Mouse (Mus musculus) heart, postnatal 10 days (tissue): Measurements from ENCODE around the gene Grhl1. TPM values are rescaled to one million over a fixed set of nuclear protein-coding genes. Genes with fewer than 3 reads are reported as not detected.

Experiments
- DNase-seq, 2 experiments: peaks; one replicate each; pipeline ENCODE4 v3.0.0; 2021
- intact Hi-C: fragments of 180-260 bp; cut with DNase I; formaldehyde crosslinking; loops from one replicate; pipeline ENCODE4 v1.15.1; 2025
- total RNA-seq, 2 experiments: library from RNA; stranded (reverse); gene quantifications; 2 replicates each; pipeline ENCODE4 v1.2.3; 2021

The Grhl1 gene
- total RNA-seq, 2 experiments from 2014 or later = 0.22 to 0.65 TPM

- intact Hi-C loops = no loop called here
- no peak for DNase-seq
Observed at GRCm38 (mm10) chr12:24586193-24586592, 14.1 kb downstream of the Grhl1 start.

GRCm38 (mm10) chr12:24590371-24590770, 18.3 kb downstream of the Grhl1 start:
- intact Hi-C loops = no loop called here
- DNase-seq = no peak

GRCm38 (mm10) chr12:24592055-24592454, 20.0 kb downstream of the Grhl1 start:
- DNase-seq = no peak
- intact Hi-C loops = no loop called here

DNA sequence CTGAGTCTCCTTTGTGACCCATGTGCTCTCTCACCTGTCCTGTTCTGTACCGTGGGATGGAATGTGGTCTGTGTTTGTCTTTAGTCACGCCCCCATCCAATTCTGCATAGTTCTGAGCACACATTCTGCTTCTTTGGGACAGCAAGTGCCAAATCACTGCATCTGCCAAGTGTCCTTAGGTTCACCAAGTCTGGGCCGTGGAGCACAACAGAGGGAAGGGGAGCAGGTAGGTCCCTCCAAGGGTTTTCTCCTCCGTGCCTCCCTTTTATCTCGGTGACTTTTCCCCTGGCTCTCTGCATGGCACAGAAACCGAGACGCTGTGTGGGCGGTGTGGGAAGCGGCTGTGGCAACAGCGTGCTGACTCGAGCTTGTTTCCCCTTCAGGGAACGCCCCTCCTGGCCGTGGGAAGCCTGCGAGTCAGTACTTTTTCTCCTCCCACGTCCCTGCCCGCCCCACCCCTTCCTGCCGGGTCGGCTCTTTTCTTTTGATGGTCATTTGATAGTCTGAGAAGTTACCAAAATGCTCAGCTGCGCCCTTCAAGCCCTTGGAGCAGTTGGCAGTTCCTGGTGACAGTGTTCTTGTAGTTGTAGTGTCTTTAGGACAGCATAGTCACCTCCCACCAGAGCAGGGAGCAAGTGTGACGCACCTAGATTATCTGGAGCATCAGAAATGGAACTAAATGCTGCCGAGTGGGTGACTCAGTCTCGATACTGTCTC, 21.0 kb downstream of the Grhl1 start:
- intact Hi-C loops = no loop called here
- peak; percentile 70 to 71 for DNase-seq

DNA sequence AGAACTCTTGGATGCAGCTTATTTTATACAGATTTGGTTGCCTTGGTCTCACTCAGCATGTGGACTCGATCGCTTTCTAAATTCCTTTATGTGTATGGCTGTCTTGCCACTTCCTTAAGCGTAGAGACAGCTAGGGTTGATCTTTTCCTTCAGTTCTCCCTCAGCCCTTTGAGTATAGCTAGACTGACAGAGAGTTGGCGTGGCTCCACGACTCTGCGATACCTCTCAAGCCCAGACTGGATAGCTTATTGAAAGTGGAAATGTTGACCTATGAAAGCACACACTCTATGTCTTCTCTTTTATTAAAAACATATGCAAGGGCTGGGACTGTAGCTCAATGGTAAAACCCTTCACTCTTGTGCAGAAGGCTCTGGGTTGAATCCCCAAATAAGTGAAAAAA, 25.3 kb downstream of the Grhl1 start:
- DNase-seq = no peak
- intact Hi-C loops = no loop called here

DNA sequence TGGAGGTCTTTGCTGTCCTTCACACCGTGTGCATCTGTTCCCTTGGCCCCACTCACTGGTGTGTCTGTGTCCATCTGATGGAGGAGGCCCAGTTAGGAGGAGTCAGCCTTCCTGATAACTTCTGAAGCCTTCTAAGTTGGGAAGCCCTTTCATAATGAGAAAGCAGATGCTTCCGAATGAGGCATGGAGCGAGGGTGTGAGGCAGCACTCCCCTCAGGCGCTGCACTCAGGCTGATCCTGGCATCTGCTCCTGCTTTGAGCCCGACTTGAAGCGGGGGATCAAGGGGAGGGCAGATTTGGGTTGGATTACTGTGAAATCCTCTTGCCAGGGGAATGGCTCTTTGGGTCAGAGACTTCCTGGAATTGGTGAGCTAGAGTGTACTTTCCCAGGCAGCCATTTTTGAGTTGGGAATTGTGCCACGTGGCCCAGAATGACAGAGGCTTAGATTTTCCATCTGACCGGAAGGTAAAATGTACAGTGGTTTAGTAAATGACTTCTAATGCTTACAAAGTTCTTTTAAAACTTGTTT, 27.3 kb downstream of the Grhl1 start:
- intact Hi-C loops = no loop called here

DNA sequence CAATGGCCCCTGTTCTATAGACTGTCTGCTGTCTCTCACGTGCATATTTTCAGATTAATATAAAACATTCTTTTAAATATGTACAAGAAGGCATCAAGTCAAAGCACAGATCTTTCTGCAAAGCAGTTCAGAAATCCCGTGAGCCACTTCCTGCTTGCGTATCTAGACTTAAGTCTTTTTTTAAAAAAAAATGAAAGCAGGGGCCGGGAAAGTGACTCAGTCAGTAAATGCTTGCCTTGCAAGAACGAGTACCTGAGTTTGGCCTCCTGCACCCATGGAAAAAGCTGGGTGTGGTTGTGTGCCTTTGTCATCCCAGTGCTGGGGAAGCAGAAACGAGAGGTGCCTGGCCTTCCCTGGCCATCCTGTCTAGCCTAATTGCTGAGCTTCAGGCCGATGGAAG, 28.0 kb downstream of the Grhl1 start:
- no peak for DNase-seq
- intact Hi-C loops = loop anchor here (5.0 kb wide), 1 partner anchor 77 kb away; no protein-coding TSS in a partner anchor

More for the DNA sequence above, 27.3 kb downstream of the Grhl1 start:
- no peak for DNase-seq

GRCm38 (mm10) chr12:24600806-24601205, 28.7 kb downstream of the Grhl1 start:
- DNase-seq = peak; percentile 86 to 90
- intact Hi-C loops = loop anchor here (1.0 to 5.0 kb wide), 2 partner anchors 76 to 130 kb away; no protein-coding TSS in a partner anchor

GRCm38 (mm10) chr12:24603266-24603665, 31.2 kb downstream of the Grhl1 start:
- DNase-seq = peak; percentile 83 to 90

DNA sequence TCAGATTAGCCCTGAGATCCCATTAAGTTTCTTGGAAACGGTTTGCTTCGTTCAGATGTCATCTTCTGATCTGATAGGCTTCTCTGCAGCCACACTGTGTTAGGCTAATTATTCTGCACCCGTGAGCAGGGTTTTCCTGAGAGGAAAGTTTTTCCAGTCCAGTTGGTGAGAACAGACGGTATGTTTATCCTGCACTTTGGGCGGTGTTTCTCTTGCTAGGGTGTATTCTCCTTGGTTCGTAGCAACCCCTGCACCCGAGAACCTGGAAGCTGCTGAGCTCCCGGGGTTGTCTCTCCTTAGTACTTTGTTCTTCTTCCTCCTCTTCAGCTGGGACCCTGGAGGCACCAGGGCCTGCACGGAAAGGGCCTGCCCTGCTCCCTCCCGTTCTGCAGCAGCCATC, 34.1 kb downstream of the Grhl1 start:
- no peak for DNase-seq
- intact Hi-C loops = no loop called here

More at GRCm38 (mm10) chr12:24603266-24603665, 31.2 kb downstream of the Grhl1 start:
- intact Hi-C loops = loop anchor here (1.0 to 5.0 kb wide), 3 partner anchors 22 to 94 kb away; no protein-coding TSS in a partner anchor

- intact Hi-C loops = no loop called here
- no peak for DNase-seq
Observed at GRCm38 (mm10) chr12:24612591-24612990, 40.5 kb downstream of the Grhl1 start.

DNA sequence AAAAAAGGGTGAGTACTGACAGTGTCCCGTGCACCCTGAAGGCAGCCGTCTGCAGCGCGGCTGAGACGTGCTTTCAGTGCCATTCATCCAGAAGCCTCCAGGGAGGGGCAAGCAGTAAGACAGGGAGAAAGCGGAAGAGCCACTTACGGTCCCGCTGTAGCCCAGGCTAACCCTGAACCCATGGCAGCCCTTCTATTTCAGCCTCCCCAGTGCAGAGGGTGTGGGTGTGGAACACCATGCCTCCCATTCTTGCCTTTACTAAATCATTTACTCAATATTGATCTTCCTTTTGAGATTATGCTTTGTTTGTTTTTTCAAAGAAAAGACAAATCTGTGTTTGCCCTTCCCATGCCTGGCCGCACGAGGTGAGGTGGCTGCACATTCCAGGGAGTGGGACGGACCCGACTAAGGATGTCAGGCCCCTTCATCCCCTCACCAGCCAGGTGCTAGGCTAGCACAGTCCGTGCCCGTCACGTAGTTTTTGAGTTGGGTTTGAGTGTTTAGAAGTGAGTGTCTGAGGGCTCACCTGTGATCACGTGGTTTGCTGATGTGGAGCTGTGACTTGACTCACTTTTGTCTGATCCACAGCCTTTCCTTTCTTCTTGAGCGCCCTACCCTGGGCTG, 42.5 kb downstream of the Grhl1 start:
- no peak for DNase-seq

GRCm38 (mm10) chr12:24615140-24615539, 43.1 kb downstream of the Grhl1 start:
- intact Hi-C loops = no loop called here
- DNase-seq = no peak

More for the DNA sequence above, 42.5 kb downstream of the Grhl1 start:
- intact Hi-C loops = no loop called here

DNA sequence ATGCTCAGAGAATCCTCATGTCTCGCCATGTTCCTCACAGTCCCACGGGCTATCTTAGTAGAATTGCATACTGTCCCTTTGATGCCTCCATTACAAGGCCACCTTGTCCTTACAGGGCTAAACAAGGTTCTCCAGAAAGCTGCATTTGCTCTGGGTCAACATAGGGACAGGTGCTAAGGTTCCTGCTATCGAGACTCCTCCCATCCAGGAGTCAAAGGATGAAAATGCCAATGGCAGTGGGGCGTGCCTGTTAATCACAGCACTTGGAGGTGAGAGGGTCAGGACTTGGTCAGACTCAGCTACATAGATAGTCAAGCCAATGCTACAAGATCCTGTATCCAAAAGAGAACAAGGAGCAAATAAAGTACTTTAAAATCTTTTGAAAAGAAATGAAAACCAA, 47.4 kb downstream of the Grhl1 start:
- intact Hi-C loops = no loop called here
- DNase-seq = no peak

GRCm38 (mm10) chr12:24623486-24624251, 51.6 kb downstream of the Grhl1 start:
- DNase-seq = no peak
- intact Hi-C loops = loop anchor here (2.0 kb wide), 1 partner anchor 21 kb away; no protein-coding TSS in a partner anchor

DNA sequence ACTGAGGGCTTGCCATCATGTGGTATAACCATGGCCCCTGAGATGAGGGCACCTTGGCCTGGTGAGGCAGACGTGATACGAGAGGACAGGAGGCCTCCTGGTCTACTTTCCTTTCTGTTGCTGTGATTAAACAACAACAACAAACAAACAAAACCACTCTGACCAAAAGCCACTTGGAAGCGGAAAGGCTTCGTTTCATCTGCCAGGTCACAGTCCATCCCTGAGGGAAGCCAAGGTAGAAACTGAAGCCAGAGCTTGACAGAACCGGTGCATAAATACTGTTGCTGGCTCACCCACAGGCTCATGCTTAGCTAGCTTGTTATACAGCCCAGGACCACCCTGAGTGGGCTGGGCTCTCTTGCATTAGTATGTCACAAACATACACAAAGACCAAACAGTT, 54.3 kb downstream of the Grhl1 start:
- intact Hi-C loops = no loop called here
- no peak for DNase-seq

DNA sequence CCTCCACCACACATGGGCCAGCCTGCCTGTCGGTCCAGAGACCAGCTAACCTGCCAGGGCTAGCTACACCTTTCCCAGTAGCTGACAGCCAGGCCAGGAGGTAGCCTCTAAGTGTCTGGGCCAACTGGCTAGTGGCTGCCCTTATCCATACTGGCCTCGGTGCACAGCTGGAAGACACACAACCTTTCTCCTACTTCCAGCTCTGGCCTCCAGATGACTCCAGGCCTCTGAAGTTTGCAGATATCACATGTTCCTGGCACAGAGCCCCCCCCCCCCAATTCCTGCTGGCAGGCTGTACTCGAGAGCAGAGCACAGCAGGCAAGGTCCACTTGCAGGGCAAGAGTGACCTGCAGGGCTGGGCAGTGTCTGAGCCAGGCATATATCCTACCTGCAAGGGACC, 55.1 kb downstream of the Grhl1 start:
- intact Hi-C loops = no loop called here
- peak; percentile 43 to 50 for DNase-seq

- intact Hi-C loops = loop anchor here (1.0 to 2.0 kb wide), 2 partner anchors 22 to 67 kb away; no protein-coding TSS in a partner anchor
Observed at GRCm38 (mm10) chr12:24630220-24630619, 58.1 kb downstream of the Grhl1 start.

GRCm38 (mm10) chr12:24632404-24632803, 60.3 kb downstream of the Grhl1 start:
- intact Hi-C loops = no loop called here
- no peak for DNase-seq

More at GRCm38 (mm10) chr12:24630220-24630619, 58.1 kb downstream of the Grhl1 start:
- DNase-seq = peak; percentile 72 to 76

DNA sequence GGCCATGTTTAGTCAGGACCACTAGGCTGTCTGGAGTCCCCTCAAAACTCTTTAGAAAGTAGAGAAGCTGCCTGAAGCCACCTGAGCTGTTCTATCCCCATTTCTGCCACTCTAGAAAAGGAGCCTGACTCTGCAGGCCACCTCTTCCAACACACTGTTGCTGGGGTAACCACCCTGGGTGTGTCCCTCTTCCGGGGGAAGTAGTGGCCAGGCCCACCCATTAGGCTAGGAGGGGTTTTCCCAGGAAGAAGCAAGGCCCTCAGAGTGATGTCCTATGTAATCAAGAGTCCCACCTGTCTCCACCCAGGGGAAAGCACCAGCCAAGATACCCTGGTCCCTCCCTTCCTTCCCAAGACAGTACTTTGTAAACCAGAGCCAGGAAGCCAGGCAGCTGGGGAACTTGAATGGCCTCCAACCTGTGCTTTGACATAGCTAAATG, 61.7 kb downstream of the Grhl1 start:
- intact Hi-C loops = no loop called here
- DNase-seq = peak; percentile 71 to 73

- intact Hi-C loops = no loop called here
Observed at GRCm38 (mm10) chr12:24634212-24634611, 62.1 kb downstream of the Grhl1 start.

More at GRCm38 (mm10) chr12:24634212-24634611, 62.1 kb downstream of the Grhl1 start:
- DNase-seq = no peak
